Mouse (Mus musculus) kidney, embryonic 14.5 days (tissue): Measurements from ENCODE around the gene Col27a1. TPM values are rescaled to one million over a fixed set of nuclear protein-coding genes. Genes with fewer than 3 reads are reported as not detected.
"Not testable (repeated sequence)": the region's sequence is repeated elsewhere in the genome, so short reads cannot be mapped to it uniquely, and the experiment has no call there.

Experiments used
- ATAC-seq: fragments of 200-750 bp; cut with Nextera tagmentation; 2 replicates; pipeline ENCODE4 v1.8.0; 2017; ENCODE audit warnings: moderate number of reproducible peaks, mild to moderate bottlenecking, moderate TSS enrichment, moderate library complexity; ENCODE audit not compliant: low FRiP score, low TSS enrichment
- H3K27ac ChIP-seq: fragments of 300-500 bp; sonication (generic); 2 replicates; pipeline ENCODE4 v1.5.1; 2014; ENCODE audit warnings: low read depth, mild to moderate bottlenecking, low read length, moderate library complexity, mixed read lengths
- H3K27me3 ChIP-seq: fragments of 300-500 bp; sonication (generic); 2 replicates; pipeline ENCODE4 v1.6.1; 2014; ENCODE audit warnings: mild to moderate bottlenecking, low read length; ENCODE audit not compliant: control insufficient read depth, insufficient read depth
- H3K36me3 ChIP-seq: fragments of 300-500 bp; sonication (generic); 2 replicates; pipeline ENCODE4 v1.6.1; 2014; ENCODE audit warnings: low read length, mixed read lengths; ENCODE audit not compliant: control insufficient read depth, insufficient read depth
- H3K4me1 ChIP-seq: fragments of 300-500 bp; sonication (generic); 2 replicates; pipeline ENCODE4 v1.6.1; 2014; ENCODE audit warnings: low read length, mixed read lengths; ENCODE audit not compliant: control insufficient read depth, insufficient read depth
- H3K4me2 ChIP-seq: fragments of 300-500 bp; sonication (generic); replicated peaks from 2 replicates; pipeline ENCODE4 v1.6.1; 2014; ENCODE audit warnings: low read depth, mild to moderate bottlenecking, low read length
- H3K4me3 ChIP-seq: fragments of 300-500 bp; sonication (generic); 2 replicates; pipeline ENCODE4 v1.5.1; 2014; ENCODE audit warnings: mild to moderate bottlenecking, low read length
- H3K9ac ChIP-seq: fragments of 300-500 bp; sonication (generic); 2 replicates; pipeline ENCODE4 v1.6.1; 2014; ENCODE audit warnings: low read depth, mild to moderate bottlenecking, low read length, moderate library complexity
- H3K9me3 ChIP-seq: fragments of 300-500 bp; sonication (generic); 2 replicates; pipeline ENCODE4 v1.6.1; 2016; ENCODE audit warnings: low read length; ENCODE audit not compliant: control insufficient read depth
- WGBS: fragments of 180-500 bp; shearing (Covaris S2); extraction: QIAGEN DNeasy Blood & Tissue Kit; methylation state at CpG from one replicate; pipeline ENCODE4 v1.1.7; 2014; 5-methylcytosine and 5-hydroxymethylcytosine counted together
- polyA plus RNA-seq: library from polyadenylated mRNA; unstranded; fragments of >200 nt; fragmentation: Nextera tagmentation; extraction: Ambion mirVana; gene quantifications from 2 replicates; pipeline ENCODE4 v1.2.1, GENCODE M21; 2014

Gene Col27a1
- polyA plus RNA-seq, 1 experiment from 2014 or later, result 8.8 TPM

DNA sequence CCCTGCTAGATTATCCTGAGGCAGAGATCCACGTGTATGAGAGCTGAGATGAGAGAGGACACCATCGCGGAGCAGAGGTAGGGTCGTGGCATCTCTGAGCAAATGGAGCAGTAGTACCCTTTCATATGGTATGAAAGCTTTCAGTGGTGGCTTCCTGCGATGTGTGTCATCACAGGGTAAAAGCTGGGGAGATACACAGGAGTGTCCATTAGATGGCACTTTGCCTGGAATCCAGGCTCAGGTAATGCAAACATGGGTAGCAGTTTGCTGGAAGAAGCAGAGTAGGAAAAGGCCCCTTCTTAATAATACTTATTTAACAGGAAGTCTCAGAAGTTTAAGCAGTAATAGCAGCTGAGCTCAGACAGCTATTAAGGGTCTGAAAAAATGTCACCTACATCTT, 100.3 kb downstream of the Col27a1 start:
- Histone ChIP-seq H3K27ac (no peak overlapping the region), H3K9ac (no peak overlapping the region), H3K4me3 (no peak overlapping the region), H3K27me3 (no peaks in the 10 kb centered on the region), H3K4me2 (no peak overlapping the region), H3K4me1 (no peaks in the 10 kb centered on the region), H3K36me3 (peaks cover 21% of the 10 kb centered on the region; the same call in 1 of the 2 replicates), H3K9me3 (no peaks in the 10 kb centered on the region)
- 79% methylated on average over 5 of the region's 5 CpGs for WGBS
- ATAC-seq, result no peak

DNA sequence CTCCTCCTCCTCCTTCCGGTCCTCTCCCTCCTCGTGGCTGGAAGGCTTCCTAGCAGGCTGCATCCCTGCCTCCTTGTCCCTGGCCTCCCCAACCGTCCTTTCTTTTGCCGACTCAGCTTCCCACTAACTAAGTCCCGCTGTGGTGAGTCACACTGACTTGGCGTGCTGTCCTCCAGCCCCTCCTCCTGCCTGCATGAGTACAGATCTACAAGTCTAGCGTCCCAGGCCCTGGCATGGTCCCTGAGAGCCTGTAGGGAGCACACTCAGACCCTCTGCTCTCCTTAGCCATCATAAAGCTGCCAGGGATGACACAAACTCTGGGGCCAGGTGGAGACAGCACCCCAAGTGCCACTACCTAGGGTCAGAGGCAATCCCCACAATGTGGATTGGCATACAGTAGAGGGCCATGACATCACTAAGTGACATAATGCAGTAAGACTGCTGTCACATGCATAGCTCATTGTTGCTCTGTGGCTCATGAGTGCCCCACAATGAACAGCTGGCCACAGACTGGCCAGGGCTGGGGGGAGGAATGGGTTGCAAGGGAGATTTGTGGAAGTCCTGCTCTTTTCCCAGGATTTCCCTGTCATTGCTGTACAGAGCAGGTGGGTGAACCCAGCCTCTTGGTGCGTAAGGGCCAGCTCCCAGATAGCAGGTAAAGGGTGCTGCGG, 102.4 kb downstream of the Col27a1 start:
- H3K27ac ChIP-seq, result no peak overlapping the region
- peaks cover 19% of the 10 kb centered on the region; the same call in 1 of the 2 replicates for H3K36me3 ChIP-seq
- no peak overlapping the region for H3K4me2 ChIP-seq
- H3K9ac ChIP-seq, result no peak overlapping the region
- H3K4me3 ChIP-seq, result no peak overlapping the region
- WGBS, result 70% methylated on average over 9 of the region's 9 CpGs
- H3K27me3 ChIP-seq, result no peaks in the 10 kb centered on the region
- ATAC-seq, result peak; percentile 37; the same call in 1 of the 2 replicates
- no peaks in the 10 kb centered on the region for H3K9me3 ChIP-seq
- H3K4me1 ChIP-seq, result no peaks in the 10 kb centered on the region

DNA sequence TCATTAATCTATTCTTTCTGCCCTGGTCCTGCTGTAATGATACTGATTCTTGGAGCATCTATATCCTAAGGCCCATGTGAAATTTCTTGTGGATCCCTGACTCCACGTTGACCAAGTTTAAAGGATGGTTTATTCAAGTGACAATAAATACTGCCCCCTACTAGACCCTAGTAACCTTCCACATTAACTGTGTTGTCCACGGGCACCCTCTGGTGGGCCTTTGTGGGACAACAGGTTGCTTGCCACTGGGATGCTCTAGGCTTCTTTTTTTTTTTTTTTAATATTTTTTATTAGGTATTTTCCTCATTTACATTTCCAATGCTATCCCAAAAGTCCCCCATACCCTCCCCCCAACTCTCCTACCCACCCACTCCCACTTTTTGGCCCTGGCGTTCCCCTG, 105.8 kb downstream of the Col27a1 start:
- peaks cover 39% of the 10 kb centered on the region for H3K36me3 ChIP-seq
- not testable (repeated sequence) for H3K27me3 ChIP-seq, H3K4me3 ChIP-seq, ATAC-seq, H3K9me3 ChIP-seq, H3K9ac ChIP-seq, H3K4me1 ChIP-seq, H3K27ac ChIP-seq, H3K4me2 ChIP-seq
- WGBS, result 18% methylated on average over 3 of the region's 3 CpGs

DNA sequence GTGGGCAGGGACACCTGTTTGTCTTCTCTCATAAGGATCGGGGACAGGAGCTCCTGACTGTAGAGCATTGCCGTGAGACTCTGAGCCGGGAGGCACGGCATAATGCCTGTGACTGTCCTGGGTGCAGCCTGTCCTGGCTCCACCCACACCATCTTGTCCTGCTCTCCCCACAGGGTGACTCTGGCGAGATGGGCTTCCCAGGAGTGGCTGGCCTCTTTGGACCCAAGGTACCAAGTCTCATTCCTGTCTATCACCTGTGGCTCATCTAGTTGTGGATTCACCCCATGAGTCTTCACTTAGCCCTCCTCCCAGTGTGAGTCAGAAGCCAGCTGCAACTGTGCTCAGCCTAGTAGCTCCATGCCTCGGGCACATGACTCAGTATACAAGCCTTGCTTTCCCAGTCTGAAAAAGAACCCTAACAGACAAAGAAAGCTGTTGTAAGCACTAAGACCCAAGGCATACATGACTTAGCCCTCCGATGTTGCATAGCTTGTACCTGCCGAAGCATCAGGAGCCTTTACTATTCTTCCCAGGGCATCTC, 109.5 kb downstream of the Col27a1 start:
- no peaks in the 10 kb centered on the region for H3K9me3 ChIP-seq
- no peaks in the 10 kb centered on the region for H3K27me3 ChIP-seq
- no peak overlapping the region for H3K27ac ChIP-seq
- H3K4me3 ChIP-seq, result no peak overlapping the region
- H3K36me3 ChIP-seq, result peaks cover 30% of the 10 kb centered on the region
- H3K9ac ChIP-seq, result no peak overlapping the region
- no peak overlapping the region for H3K4me2 ChIP-seq
- 84% methylated on average over 8 of the region's 8 CpGs for WGBS
- no peaks in the 10 kb centered on the region for H3K4me1 ChIP-seq
- ATAC-seq, result no peak

DNA sequence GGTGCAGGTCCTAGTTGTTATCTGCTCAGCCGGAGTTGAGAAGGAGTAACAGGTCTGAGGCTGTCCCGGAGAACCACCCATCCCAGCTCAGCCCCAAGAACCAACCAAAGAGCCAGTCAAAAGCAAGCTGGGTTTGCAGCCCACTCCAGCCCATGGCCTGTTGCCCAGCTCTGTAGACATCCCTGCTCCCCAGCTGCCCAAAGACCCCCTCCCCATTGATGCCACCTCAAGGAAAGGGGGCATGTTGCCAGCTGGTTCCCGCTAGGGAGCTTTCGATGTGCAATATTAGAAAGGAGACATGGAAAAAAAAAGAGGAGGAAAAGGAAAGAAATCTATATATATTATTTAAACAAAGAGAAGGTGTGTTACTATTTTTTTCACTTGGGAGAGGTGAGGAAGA, 119.6 kb downstream of the Col27a1 start:
- no peaks in the 10 kb centered on the region for H3K4me1 ChIP-seq
- H3K9ac ChIP-seq, result no peak overlapping the region
- WGBS, result 97% methylated on average over 4 of the region's 4 CpGs
- 0 out of 2 replicates have a peak, but pooled peaks cover 2% of the 10 kb centered on the region for H3K9me3 ChIP-seq
- ATAC-seq, result no peak
- no peak overlapping the region for H3K4me3 ChIP-seq
- no peak overlapping the region for H3K27ac ChIP-seq
- H3K27me3 ChIP-seq, result no peaks in the 10 kb centered on the region
- no peak overlapping the region for H3K4me2 ChIP-seq
- peaks cover 3% of the 10 kb centered on the region; the same call in 1 of the 2 replicates for H3K36me3 ChIP-seq

DNA sequence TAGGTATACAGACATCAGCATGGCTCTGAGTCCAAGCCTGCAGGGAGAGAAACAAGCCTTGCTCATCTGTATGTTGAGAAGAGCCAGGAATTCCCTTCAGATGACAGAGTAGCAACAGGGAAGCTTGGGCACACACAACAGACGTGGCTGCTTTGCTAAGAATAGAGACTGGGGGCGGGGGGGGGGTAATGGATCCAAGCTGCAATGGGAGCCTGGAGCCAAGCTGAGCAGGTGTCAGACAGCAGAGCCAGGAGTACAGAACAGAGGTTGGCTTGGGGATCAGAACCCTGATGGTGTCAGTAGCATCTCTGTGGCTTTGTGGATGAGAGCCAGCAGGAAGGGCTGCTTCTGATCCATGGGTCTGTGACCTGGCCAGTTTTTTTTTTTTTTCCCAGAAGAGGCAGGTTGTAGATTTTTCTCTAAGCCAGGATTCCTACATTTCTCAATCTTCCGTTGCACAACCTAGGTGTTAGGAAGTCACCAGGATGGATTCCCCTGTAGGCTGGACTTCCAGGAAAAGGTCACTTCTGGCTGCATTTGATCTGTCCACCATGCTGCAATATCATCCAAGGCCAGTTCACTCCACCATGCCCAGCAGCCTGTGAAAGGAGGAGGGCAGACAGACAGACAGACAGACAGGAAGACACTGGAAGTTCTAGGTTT, 124.7 kb downstream of the Col27a1 start:
- Histone ChIP-seq H3K4me2 (no peak overlapping the region), H3K4me3 (no peak overlapping the region), H3K36me3 (no peaks in the 10 kb centered on the region), H3K4me1 (no peaks in the 10 kb centered on the region), H3K9me3 (no peaks in the 10 kb centered on the region), H3K27ac (no peak overlapping the region), H3K9ac (no peak overlapping the region), H3K27me3 (no peaks in the 10 kb centered on the region)
- WGBS, result 62% methylated on average over 3 of the region's 3 CpGs
- ATAC-seq, result no peak

DNA sequence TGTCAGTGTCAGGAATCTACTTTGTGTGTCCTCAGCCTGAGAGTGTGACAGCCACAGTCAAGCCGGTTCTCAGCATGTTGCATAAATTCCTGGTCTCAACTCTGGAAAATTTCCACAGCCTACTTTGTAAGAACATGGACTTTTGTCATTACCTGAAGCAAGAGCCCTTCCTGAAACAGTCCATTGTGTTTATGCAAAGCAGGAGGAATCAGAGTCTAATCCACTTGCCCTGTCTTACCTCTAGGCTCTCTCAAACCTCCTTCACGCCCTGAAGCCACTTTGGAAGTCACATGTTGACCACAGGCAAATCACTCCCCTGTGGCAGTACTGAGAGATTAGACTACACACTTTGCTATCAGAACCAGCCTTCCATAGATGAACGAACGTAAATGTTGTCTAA, 128.7 kb downstream of the Col27a1 start:
- no peak overlapping the region for H3K4me3 ChIP-seq
- no peak overlapping the region for H3K4me2 ChIP-seq
- 63% methylated on average over 4 of the region's 4 CpGs for WGBS
- no peaks in the 10 kb centered on the region for H3K4me1 ChIP-seq
- H3K9me3 ChIP-seq, result no peaks in the 10 kb centered on the region
- ATAC-seq, result no peak
- no peaks in the 10 kb centered on the region for H3K27me3 ChIP-seq
- H3K36me3 ChIP-seq, result no peaks in the 10 kb centered on the region
- H3K27ac ChIP-seq, result no peak overlapping the region
- H3K9ac ChIP-seq, result no peak overlapping the region

DNA sequence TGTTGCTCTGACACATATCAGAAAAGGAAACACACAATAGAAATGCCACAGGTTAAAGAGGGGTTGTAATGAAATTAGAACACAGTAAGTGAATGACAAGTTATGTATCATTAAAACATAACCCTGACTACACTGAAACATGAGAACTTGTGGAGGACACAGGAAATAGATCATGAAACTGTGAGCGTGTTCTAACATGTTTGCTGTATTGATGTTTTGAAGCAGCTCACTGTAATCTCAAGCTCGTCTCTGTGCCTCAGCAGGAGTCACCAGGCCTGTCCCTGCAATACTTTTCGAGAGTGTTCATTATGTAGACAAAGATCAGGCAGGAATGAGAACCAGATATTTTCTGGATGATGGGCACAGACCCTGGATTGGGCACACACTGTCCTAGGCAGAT, 129.8 kb downstream of the Col27a1 start:
- H3K4me2 ChIP-seq, result no peak overlapping the region
- H3K36me3 ChIP-seq, result no peaks in the 10 kb centered on the region
- ATAC-seq, result no peak
- WGBS, result 61% methylated on average over 3 of the region's 3 CpGs
- no peak overlapping the region for H3K4me3 ChIP-seq
- no peaks in the 10 kb centered on the region for H3K27me3 ChIP-seq
- no peak overlapping the region for H3K9ac ChIP-seq
- H3K27ac ChIP-seq, result no peak overlapping the region
- H3K4me1 ChIP-seq, result no peaks in the 10 kb centered on the region
- no peaks in the 10 kb centered on the region for H3K9me3 ChIP-seq

DNA sequence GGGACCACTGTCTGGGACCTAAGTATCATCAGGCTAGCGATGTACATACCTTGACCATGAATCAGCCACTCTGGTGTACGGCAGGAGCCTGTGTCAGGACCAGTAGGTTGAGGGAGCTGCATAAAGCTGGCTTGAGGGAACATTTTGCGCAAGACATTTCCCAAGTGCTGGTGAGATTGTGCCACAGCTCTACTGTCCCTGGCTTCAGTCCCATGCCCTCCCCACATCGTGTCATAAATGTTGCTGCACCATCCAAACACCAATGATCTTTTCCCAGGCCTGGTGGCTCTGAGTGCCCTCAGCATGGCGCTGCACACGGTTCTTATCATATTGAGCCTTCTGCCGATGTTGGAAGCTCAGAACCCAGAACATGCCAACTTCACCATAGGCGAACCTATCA, 130.5 kb downstream of the Col27a1 start, which contains the start of gene Orm1:
Orm1 (plus strand) TSS at position 266 of the 400 bp plus-strand sequence.
- no peaks in the 10 kb centered on the region for H3K36me3 ChIP-seq
- 88% methylated on average over 8 of the region's 8 CpGs for WGBS
- H3K4me1 ChIP-seq, result no peaks in the 10 kb centered on the region
- no peaks in the 10 kb centered on the region for H3K9me3 ChIP-seq
- H3K9ac ChIP-seq, result no peak within 1 kb of the TSS
- no peak for ATAC-seq
- H3K27me3 ChIP-seq, result no peaks in the 10 kb centered on the region
- H3K27ac ChIP-seq, result no peak within 1 kb of the TSS
- H3K4me3 ChIP-seq, result no peak within 1 kb of the TSS
- H3K4me2 ChIP-seq, result no peak within 1 kb of the TSS
